Mouse (Mus musculus): ENCODE measurements around the gene Rngtt. TPM values are rescaled to one million over a fixed set of nuclear protein-coding genes. Genes with fewer than 3 reads are reported as not detected.

Gene Rngtt
- polyA plus RNA-seq, 1 experiment from 2014 or later: 21.2 TPM

DNA sequence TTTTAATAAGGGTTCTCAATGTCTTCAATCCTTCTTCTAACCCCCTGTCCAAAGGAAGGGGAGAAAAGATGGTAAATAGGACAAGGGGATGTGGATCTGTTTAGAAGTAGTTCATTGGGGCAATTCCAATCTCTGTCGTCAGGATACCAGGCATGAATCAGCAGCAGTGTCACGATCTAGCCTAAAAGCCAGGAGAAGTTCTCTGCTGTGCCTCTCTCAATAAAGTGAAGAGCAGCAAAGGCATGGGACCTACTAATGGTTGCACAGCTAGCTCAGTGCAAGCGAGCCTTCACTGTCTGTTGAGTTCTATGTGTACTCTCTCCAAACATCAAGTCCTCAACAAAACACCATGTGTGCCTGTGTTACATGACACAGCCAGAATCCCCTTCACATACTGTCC is 158.0 kb downstream of the Rngtt start:
- Histone ChIP-seq H3K4me3 (no peak overlapping the region), H3K4me2 (no peak overlapping the region), H3K9me3 (no peaks in the 10 kb centered on the region), H3K36me3 (replicated peaks) (no peaks in the 10 kb centered on the region), H3K9ac (no peak overlapping the region), H3K27ac (no peak overlapping the region), H3K27me3 (replicated peaks) (no peaks in the 10 kb centered on the region), H3K4me1 (no peaks in the 10 kb centered on the region)
- no peak for ATAC-seq (replicated peaks)
- WGBS: 86% methylated on average over 3 of the region's 3 CpGs

DNA sequence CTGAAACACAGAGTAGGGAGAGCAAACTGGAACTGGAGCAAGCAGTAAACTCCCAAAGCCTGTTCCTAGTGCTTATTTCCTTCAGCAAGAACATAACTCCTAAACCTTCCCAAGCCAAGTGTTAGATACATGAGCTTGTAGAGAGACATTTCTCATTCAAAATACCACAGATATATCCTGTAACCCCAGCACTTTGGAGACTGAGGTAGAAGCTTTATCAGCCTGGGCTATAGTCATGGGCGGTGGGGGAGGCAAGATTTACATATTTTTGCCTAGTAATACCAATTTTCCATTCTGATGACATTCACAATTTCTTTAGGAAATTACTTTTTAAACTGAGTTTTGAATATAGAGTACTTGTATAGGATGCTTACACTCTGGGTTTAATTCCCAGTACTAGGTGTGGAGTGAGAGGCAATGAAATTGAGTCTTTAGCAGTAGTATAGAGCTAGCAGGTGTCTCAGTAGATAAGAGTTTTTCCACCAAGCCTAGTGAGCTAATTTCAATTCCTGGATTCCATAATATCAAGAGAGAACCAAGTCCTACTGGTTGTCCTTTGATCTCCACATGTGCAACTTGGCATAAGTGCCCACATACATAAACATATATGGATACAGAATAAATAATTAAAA is 160.7 kb downstream of the Rngtt start:
- no peak overlapping the region for H3K9ac ChIP-seq
- no peak overlapping the region for H3K27ac ChIP-seq
- H3K4me2 ChIP-seq: no peak overlapping the region
- no peaks in the 10 kb centered on the region for H3K27me3 ChIP-seq (replicated peaks)
- no peak overlapping the region for H3K4me3 ChIP-seq
- no peak for ATAC-seq (replicated peaks)
- 98% methylated on average over 1 of the region's 1 CpGs for WGBS
- H3K9me3 ChIP-seq: no peaks in the 10 kb centered on the region
- H3K36me3 ChIP-seq (replicated peaks): no peaks in the 10 kb centered on the region
- no peaks in the 10 kb centered on the region for H3K4me1 ChIP-seq

DNA sequence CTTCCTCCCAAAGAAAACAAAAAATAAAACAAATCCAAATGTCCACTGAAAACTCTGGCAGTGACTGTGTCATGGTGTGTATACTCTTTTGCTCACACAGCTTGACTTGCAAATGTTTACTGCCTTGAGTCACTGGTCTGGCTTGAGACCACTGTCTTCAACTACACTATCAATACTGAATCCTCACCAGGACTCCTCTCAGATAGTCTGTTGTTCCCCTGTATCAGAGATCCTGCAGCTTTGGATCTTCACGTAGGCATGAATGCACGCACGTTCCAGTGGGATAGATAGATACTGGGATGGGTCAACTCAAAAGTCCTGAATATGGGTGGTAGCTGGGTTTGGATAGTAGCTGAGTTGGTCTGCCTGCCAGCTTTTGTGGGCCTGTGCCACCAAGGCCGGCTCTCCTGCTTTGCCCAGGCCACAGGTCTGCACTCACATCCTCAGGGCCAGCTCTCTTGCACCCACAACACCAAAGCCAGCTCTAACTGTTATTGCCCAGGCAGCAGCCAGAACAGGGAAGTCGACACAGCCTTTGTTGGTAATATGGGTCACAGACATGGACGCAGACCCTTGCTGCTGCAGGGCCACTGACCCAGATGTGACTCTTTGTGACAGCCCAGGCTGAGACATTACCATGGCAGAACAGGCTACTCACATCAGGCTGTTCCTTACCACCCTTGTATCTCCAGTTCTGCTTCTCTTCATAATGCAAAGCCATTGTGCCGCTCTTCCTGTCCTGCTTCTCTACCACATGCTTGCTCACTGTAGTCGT is 168.1 kb downstream of the Rngtt start:
- H3K4me3 ChIP-seq: no peak overlapping the region
- no peak overlapping the region for H3K27ac ChIP-seq
- WGBS: 91% methylated on average over 8 of the region's 8 CpGs
- no peak overlapping the region for H3K9ac ChIP-seq
- no peak overlapping the region for H3K4me2 ChIP-seq
- no peaks in the 10 kb centered on the region for H3K27me3 ChIP-seq (replicated peaks)
- H3K4me1 ChIP-seq: no peaks in the 10 kb centered on the region
- H3K9me3 ChIP-seq: no peaks in the 10 kb centered on the region
- ATAC-seq (replicated peaks): no peak
- H3K36me3 ChIP-seq (replicated peaks): no peaks in the 10 kb centered on the region

DNA sequence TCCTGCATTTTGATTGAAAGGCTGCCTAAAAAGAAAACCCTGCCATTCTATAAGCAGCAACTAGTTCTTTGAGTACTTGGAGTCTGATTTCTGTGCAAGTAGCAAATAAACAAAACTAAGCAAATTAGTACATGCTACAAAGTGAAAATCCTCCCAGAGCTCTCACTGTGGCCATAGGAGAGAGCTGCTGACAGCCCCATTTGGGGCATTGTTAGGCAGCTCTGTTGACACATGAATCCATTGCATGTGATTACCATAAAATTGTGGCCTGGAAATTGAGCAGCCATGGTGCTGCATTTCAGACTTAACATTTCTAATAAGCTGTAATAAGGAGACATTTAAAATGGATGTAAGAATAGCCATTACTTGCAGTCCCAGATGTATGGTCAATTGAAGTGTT is 171.6 kb downstream of the Rngtt start:
- no peaks in the 10 kb centered on the region for H3K4me1 ChIP-seq
- ATAC-seq (replicated peaks): 0 out of 2 replicates have a peak, but pooled peaks have one; percentile 37

DNA sequence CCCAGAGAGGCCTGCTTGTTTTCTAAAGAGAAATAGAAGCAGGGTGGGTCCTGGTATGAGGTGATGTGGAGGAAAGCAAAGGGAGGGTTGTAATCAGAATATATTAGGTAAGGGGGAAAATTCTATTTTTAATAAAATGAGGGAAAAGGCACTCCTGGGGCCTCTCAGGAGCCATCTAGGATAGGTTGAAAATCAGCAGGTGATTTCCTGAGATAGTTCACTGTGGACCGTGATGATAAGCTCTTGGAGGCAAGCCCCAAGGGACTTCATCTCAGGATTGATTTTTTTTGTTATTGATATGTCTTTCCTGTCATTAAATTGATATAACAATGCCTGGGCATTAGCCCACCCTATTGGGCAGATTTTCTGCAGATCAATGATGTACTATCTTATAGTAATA is 175.9 kb downstream of the Rngtt start:
- H3K9ac ChIP-seq: no peak overlapping the region
- no peaks in the 10 kb centered on the region for H3K27me3 ChIP-seq (replicated peaks)
- H3K36me3 ChIP-seq (replicated peaks): no peaks in the 10 kb centered on the region
- H3K27ac ChIP-seq: no peak overlapping the region
- ATAC-seq (replicated peaks): no peak
- no peaks in the 10 kb centered on the region for H3K4me1 ChIP-seq
- H3K4me3 ChIP-seq: no peak overlapping the region
- H3K9me3 ChIP-seq: no peaks in the 10 kb centered on the region
- 68% methylated on average over 1 of the region's 1 CpGs for WGBS
- no peak overlapping the region for H3K4me2 ChIP-seq

More for the DNA sequence above, 171.6 kb downstream of the Rngtt start:
- Histone ChIP-seq H3K4me3 (no peak overlapping the region), H3K4me2 (no peak overlapping the region), H3K9ac (no peak overlapping the region), H3K27ac (0 out of 2 replicates have a peak overlapping the region, but pooled peaks have one; percentile 6), H3K9me3 (no peaks in the 10 kb centered on the region), H3K27me3 (replicated peaks) (no peaks in the 10 kb centered on the region), H3K36me3 (replicated peaks) (no peaks in the 10 kb centered on the region)

DNA sequence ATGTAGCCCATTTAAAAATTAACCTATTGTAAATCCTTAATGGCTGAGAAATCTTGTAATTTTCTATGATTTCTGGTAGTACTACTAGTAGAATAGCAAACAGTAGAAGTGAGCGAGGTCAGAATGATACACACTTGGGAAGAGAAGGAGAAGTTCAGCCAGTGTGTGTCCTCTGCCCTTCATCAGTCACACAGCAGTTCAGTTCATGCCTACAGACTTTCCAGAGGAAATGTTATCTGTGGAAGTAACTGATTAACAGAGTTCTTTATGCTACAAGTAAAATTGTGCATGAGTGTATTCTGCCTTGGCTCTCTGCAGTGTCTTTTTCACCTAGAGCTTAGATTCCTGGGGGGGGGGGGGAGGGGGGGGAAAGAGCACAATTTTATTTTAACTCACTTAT is 181.0 kb downstream of the Rngtt start:
- Histone ChIP-seq H3K9me3 (peaks cover 2% of the 10 kb centered on the region; the same call in 1 of the 2 replicates), H3K9ac (no peak overlapping the region), H3K36me3 (replicated peaks) (no peaks in the 10 kb centered on the region), H3K4me3 (no peak overlapping the region), H3K4me2 (no peak overlapping the region), H3K4me1 (no peaks in the 10 kb centered on the region), H3K27ac (no peak overlapping the region), H3K27me3 (replicated peaks) (no peaks in the 10 kb centered on the region)
- WGBS: 88% methylated on average over 1 of the region's 1 CpGs
- no peak for ATAC-seq (replicated peaks)

DNA sequence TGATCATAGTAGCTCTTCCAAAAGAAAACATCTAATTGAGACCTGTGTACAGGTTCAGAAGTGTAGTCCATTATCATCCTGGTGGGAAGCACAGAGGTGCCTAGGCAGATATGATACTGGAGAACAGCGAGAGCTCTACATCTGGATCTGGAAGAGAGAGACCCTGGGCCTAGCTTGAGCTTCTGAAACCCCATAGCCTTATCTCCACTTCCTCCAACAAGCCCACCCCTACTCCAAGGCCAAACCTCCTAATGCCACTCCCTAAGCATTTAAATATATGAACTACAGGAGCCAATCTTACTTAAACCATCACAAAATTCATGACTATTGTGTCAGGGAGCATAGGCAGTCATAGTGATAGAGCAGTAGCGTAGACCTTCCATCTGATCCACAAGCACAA is 184.3 kb downstream of the Rngtt start:
- H3K27me3 ChIP-seq (replicated peaks): no peaks in the 10 kb centered on the region
- H3K4me2 ChIP-seq: no peak overlapping the region
- no peak for ATAC-seq (replicated peaks)
- peaks cover 2% of the 10 kb centered on the region; the same call in 1 of the 2 replicates for H3K9me3 ChIP-seq
- 98% methylated on average over 2 of the region's 2 CpGs for WGBS
- H3K4me1 ChIP-seq: peaks cover 14% of the 10 kb centered on the region
- H3K4me3 ChIP-seq: no peak overlapping the region
- H3K9ac ChIP-seq: no peak overlapping the region
- no peaks in the 10 kb centered on the region for H3K36me3 ChIP-seq (replicated peaks)
- H3K27ac ChIP-seq: no peak overlapping the region

DNA sequence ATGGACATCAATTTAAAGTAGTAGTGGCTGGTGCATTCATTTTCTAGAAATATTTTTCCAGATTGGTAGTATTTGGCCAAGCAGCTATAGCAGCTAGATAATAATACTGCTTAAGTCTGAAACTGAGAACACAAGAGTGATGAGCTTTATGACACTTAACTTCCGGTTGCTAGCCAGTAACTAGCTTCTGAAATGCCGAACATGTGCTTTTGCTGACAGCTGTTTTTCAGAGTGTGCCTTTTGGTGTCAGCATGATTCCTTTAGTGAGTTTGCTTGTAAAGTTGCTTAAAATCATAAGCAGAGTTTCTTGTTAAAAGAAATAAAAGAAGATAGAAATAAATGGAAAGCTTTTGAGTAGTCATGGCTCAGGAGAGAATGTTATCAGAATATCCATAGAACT is 186.9 kb downstream of the Rngtt start:
- Histone ChIP-seq H3K4me1 (peaks cover 14% of the 10 kb centered on the region), H3K27me3 (replicated peaks) (no peaks in the 10 kb centered on the region), H3K9me3 (peaks cover 2% of the 10 kb centered on the region; the same call in 1 of the 2 replicates), H3K4me2 (no peak overlapping the region), H3K9ac (no peak overlapping the region), H3K36me3 (replicated peaks) (no peaks in the 10 kb centered on the region), H3K27ac (no peak overlapping the region), H3K4me3 (no peak overlapping the region)
- WGBS: 38% methylated on average over 2 of the region's 2 CpGs
- ATAC-seq (replicated peaks): no peak

DNA sequence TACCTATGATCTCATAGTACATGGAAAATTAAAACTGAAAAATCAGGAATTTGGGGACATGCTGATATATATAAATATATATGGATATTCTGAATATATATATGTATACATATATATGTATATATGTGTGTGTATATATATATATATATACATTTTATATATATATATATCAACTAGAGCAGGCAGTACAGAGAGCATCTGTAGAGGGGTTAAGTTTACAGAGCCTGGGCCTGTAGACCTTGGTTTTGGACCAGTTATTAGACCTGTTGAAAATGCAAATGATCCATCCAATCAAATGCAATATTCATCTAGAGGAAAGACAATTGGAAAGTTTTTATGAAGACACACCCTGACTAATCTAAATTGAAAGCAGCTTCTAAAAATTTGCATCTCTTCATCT is 187.5 kb downstream of the Rngtt start:
- H3K27ac ChIP-seq: no peak overlapping the region
- ATAC-seq (replicated peaks): no peak
- H3K9ac ChIP-seq: no peak overlapping the region
- H3K27me3 ChIP-seq (replicated peaks): no peaks in the 10 kb centered on the region
- no peak overlapping the region for H3K4me3 ChIP-seq
- H3K36me3 ChIP-seq (replicated peaks): no peaks in the 10 kb centered on the region
- peaks cover 14% of the 10 kb centered on the region for H3K4me1 ChIP-seq
- peaks cover 2% of the 10 kb centered on the region; the same call in 1 of the 2 replicates for H3K9me3 ChIP-seq
- no peak overlapping the region for H3K4me2 ChIP-seq

DNA sequence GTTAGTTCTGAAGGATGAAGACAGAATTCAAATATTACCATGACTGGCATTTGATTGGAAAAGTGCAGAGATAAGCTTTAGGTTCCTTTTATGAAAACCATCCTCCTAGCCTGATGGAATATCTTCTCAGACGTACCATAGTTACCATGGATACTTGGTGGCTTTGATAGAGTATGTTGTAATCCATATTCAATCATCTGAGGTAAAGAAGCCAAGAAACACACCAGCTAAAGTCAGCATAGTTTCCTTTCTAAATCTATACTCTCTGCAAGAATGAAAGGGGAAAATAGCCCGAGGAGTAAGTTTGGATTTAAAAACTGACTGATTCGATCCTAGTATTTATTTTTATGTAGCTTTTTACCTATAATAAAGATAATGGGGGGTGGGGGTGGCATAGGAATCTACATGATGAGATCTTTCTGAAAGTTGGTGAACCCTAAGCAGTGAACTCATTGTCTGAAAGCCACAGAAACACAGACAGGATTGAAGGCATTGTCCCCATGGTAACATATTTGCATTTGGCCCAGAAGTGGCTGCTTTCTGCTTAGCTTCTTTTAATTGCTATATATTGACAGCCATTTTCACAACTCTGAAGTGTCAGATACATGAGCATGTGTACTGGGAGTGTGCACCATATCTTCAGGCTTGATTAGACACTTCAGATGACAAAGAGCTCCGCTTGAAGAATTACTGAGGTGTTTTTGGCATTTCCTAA is 188.2 kb downstream of the Rngtt start:
- Histone ChIP-seq H3K27ac (0 out of 2 replicates have a peak overlapping the region, but pooled peaks have one; percentile 6), H3K9ac (no peak overlapping the region), H3K4me3 (no peak overlapping the region), H3K4me1 (peaks cover 14% of the 10 kb centered on the region), H3K9me3 (peaks cover 2% of the 10 kb centered on the region; the same call in 1 of the 2 replicates), H3K27me3 (replicated peaks) (no peaks in the 10 kb centered on the region), H3K36me3 (replicated peaks) (no peaks in the 10 kb centered on the region), H3K4me2 (no peak overlapping the region)
- 27% methylated on average over 4 of the region's 4 CpGs for WGBS
- peak; percentile 49 for ATAC-seq (replicated peaks)

DNA sequence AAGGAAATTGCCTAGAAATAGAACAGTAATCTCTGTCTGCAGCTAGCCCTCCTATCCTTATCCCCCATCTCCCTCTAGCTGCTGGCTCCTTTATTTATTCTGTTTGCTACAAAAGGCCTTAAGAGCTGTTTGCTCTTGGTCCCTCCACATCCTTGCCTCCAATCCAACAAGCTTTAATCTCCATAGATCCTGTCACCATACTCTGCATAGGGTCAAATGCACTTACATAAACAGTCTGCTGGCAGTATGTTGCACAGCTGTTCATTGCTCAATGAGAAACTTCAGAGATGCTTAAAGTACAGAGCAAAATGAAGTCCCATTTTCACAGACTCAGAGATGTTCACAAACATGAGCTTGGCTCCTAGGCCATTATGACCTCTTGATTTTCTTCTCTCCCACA is 196.5 kb downstream of the Rngtt start:
- Histone ChIP-seq H3K4me3 (no peak overlapping the region), H3K27ac (no peak overlapping the region), H3K36me3 (replicated peaks) (no peaks in the 10 kb centered on the region), H3K9ac (no peak overlapping the region), H3K27me3 (replicated peaks) (no peaks in the 10 kb centered on the region), H3K9me3 (no peaks in the 10 kb centered on the region), H3K4me1 (no peaks in the 10 kb centered on the region), H3K4me2 (no peak overlapping the region)
- no peak for ATAC-seq (replicated peaks)

DNA sequence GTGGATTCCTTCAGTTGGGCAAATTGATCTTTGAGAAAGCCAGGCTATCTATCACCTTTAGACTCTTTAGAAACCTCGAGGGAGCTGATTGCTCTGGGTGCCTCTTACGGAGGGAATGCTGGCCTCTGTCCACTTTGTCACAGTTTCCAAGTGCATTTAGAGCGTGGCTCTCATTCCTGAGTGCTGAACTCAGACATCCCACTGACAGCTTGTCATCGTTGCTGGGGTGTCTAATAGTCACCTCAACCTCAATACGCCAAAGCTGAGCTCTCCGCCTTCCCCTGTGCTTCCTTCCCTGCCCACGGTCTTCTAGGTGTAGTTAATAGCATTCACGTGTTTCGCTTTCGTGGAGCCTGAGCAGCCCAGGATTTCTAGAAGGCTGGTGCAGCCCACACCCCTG is 200.4 kb downstream of the Rngtt start:
- H3K4me1 ChIP-seq: no peaks in the 10 kb centered on the region
- ATAC-seq (replicated peaks): no peak
- H3K4me2 ChIP-seq: no peak overlapping the region
- H3K9me3 ChIP-seq: no peaks in the 10 kb centered on the region
- no peak overlapping the region for H3K9ac ChIP-seq
- H3K36me3 ChIP-seq (replicated peaks): no peaks in the 10 kb centered on the region
- H3K27me3 ChIP-seq (replicated peaks): no peaks in the 10 kb centered on the region
- 87% methylated on average over 10 of the region's 10 CpGs for WGBS
- no peak overlapping the region for H3K4me3 ChIP-seq
- no peak overlapping the region for H3K27ac ChIP-seq

Data from midbrain, embryonic 15.5 days (tissue).